Mouse (Mus musculus): Measurements from ENCODE around the gene Mdh1b. TPM values are rescaled to one million over a fixed set of nuclear protein-coding genes. Genes with fewer than 3 reads are reported as not detected.

Mdh1b gene
- total and polyA plus RNA-seq, 3 experiments = not detected

GRCm38 (mm10) chr1:63764395-63764794, 34.3 kb upstream of the Mdh1b start:
- H3K36me3 ChIP-seq (ENCODE audit: control insufficient read depth in 1 of 2, insufficient read depth in 2 of 2, low read length in 2 of 2) = no peaks in the 10 kb centered on the region
- H3K27me3 ChIP-seq (ENCODE audit: control insufficient read depth in 1 of 2, insufficient read depth in 2 of 2, low read length in 2 of 2) = no peaks in the 10 kb centered on the region
- H3K79me2 ChIP-seq (ENCODE audit: control insufficient read depth, insufficient read depth, low read length, poor library complexity) = no peaks in the 10 kb centered on the region
- DNase-seq (ENCODE audit: low read depth, low spot score) = no peak
- no peaks in the 10 kb centered on the region for H3K9me3 ChIP-seq (replicated peaks; ENCODE audit: insufficient read depth, low read length)
- H3K4me1 ChIP-seq (ENCODE audit: control insufficient read depth in 1 of 2, insufficient read depth in 2 of 2, low read length in 2 of 2) = no peaks in the 10 kb centered on the region
- H3K27ac ChIP-seq (ENCODE audit: control insufficient read depth, low read depth, low read length) = no peak overlapping the region
- TF ChIP-seq MAZ (IDR thresholded peaks at IDR 0.05; ENCODE audit: low read depth, low read length) = no peak
- no peak for TF ChIP-seq RCOR1 (IDR thresholded peaks at IDR 0.05; ENCODE audit: low read depth, low read length)
- TF ChIP-seq ZMIZ1 (IDR thresholded peaks at IDR 0.05; ENCODE audit: low read depth, low read length) = no peak
- no peak for TF ChIP-seq MYC (IDR thresholded peaks at IDR 0.05; ENCODE audit: low read depth, low read length)
- TF ChIP-seq RAD21 (IDR thresholded peaks at IDR 0.05; ENCODE audit: low read depth, low read length) = no peak
- TF ChIP-seq POLR2AphosphoS2 (IDR thresholded peaks at IDR 0.05; ENCODE audit: low read length) = no peak
- no peak for TF ChIP-seq TCF12 (IDR thresholded peaks at IDR 0.05; ENCODE audit: low read depth, low read length)
- no peak for TF ChIP-seq CTCF (IDR thresholded peaks at IDR 0.05 in 2 of 3, conservative IDR thresholded peaks at IDR 0.05 in 1 of 3; ENCODE audit: control insufficient read depth in 1 of 3, insufficient read depth in 1 of 3, low read depth in 2 of 3, low read length in 3 of 3, poor library complexity in 1 of 3, severe bottlenecking in 1 of 3)
- no peak for TF ChIP-seq TBP (IDR thresholded peaks at IDR 0.05; ENCODE audit: low read depth, low read length)
- no peak for TF ChIP-seq POLR2A (IDR thresholded peaks at IDR 0.05; ENCODE audit: control insufficient read depth in 1 of 2, insufficient read depth in 1 of 2, low read depth in 1 of 2, low read length in 2 of 2, poor library complexity in 1 of 2)
- TF ChIP-seq ZKSCAN1 (IDR thresholded peaks at IDR 0.05; ENCODE audit: low read depth, low read length) = no peak
- no peak for TF ChIP-seq SMC3 (IDR thresholded peaks at IDR 0.05; ENCODE audit: low read depth, low read length)
- no peak for TF ChIP-seq SIN3A (IDR thresholded peaks at IDR 0.05; ENCODE audit: low read length)
- no peak for TF ChIP-seq MAX (IDR thresholded peaks at IDR 0.05; ENCODE audit: low read length)
- TF ChIP-seq USF1 (IDR thresholded peaks at IDR 0.05; ENCODE audit: low read depth, low read length) = no peak
- TF ChIP-seq EP300 (IDR thresholded peaks at IDR 0.05; ENCODE audit: low read depth in 1 of 2, low read length in 2 of 2) = no peak
- no peak for TF ChIP-seq GATA1 (IDR thresholded peaks at IDR 0.05; ENCODE audit: low read depth, low read length)
- H3K4me3 ChIP-seq (ENCODE audit: control insufficient read depth in 1 of 2, insufficient read depth in 1 of 2, low read depth in 2 of 2, low read length in 2 of 2) = no peak overlapping the region
- H3K9ac ChIP-seq (ENCODE audit: control insufficient read depth, low read depth, low read length, poor library complexity, severe bottlenecking) = no peak overlapping the region

- Histone ChIP-seq H3K9ac (ENCODE audit: control insufficient read depth, low read depth, low read length, poor library complexity, severe bottlenecking) (no peak overlapping the region), H3K27me3 (ENCODE audit: control insufficient read depth in 1 of 2, insufficient read depth in 2 of 2, low read length in 2 of 2) (no peaks in the 10 kb centered on the region), H3K36me3 (ENCODE audit: control insufficient read depth in 1 of 2, insufficient read depth in 2 of 2, low read length in 2 of 2) (no peaks in the 10 kb centered on the region), H3K79me2 (ENCODE audit: control insufficient read depth, insufficient read depth, low read length, poor library complexity) (no peaks in the 10 kb centered on the region), H3K4me1 (ENCODE audit: control insufficient read depth in 1 of 2, insufficient read depth in 2 of 2, low read length in 2 of 2) (no peaks in the 10 kb centered on the region), H3K9me3 (replicated peaks; ENCODE audit: insufficient read depth, low read length) (no peaks in the 10 kb centered on the region), H3K27ac (ENCODE audit: control insufficient read depth, low read depth, low read length) (no peak overlapping the region), H3K4me3 (ENCODE audit: control insufficient read depth in 1 of 2, insufficient read depth in 1 of 2, low read depth in 2 of 2, low read length in 2 of 2) (no peak overlapping the region)
- TF ChIP-seq ZC3H11A (IDR thresholded peaks at IDR 0.05; ENCODE audit: low read depth, low read length) (no peak), HCFC1 (IDR thresholded peaks at IDR 0.05; ENCODE audit: low read depth, low read length) (no peak), POLR2A (IDR thresholded peaks at IDR 0.05; ENCODE audit: control insufficient read depth in 1 of 2, insufficient read depth in 1 of 2, low read depth in 1 of 2, low read length in 2 of 2, poor library complexity in 1 of 2) (no peak), NELFE (IDR thresholded peaks at IDR 0.05; ENCODE audit: low read depth, low read length) (no peak), ZKSCAN1 (IDR thresholded peaks at IDR 0.05; ENCODE audit: low read depth, low read length) (no peak), MAFK (IDR thresholded peaks at IDR 0.05; ENCODE audit: borderline replicate concordance, low read depth, low read length) (no peak), NRF1 (IDR thresholded peaks at IDR 0.05; ENCODE audit: insufficient read depth, low read depth, low read length, poor library complexity, severe bottlenecking) (no peak), MYC (IDR thresholded peaks at IDR 0.05; ENCODE audit: low read depth, low read length) (no peak)
- no peak for DNase-seq (ENCODE audit: low read depth, low spot score)
Measured at GRCm38 (mm10) chr1:63763881-63764386, 33.8 kb upstream of the Mdh1b start.
